Mouse (Mus musculus) hindbrain, embryonic 12.5 days (tissue): ENCODE measurements at regions not wholly inside any gene's neighbourhood (a gene's known extent, or its start where the extent isn't known, plus 50 kb on each side); places are given as distances from the start of the nearest gene placed in this dataset.

Source experiments
- ATAC-seq: fragments of 200-750 bp; cut with Nextera tagmentation; 2 replicates; pipeline ENCODE4 v1.8.0; 2017; ENCODE audit warnings: moderate TSS enrichment; ENCODE audit not compliant: low FRiP score
- H3K27ac ChIP-seq: fragments of 300-500 bp; sonication (generic); 2 replicates; pipeline ENCODE4 v1.5.1; 2016; ENCODE audit warnings: mild to moderate bottlenecking
- H3K27me3 ChIP-seq: fragments of 300-500 bp; sonication (generic); 2 replicates; pipeline ENCODE4 v1.6.1; 2016; ENCODE audit warnings: mild to moderate bottlenecking
- H3K36me3 ChIP-seq: fragments of 300-500 bp; sonication (generic); 2 replicates; pipeline ENCODE4 v1.6.1; 2016; ENCODE audit warnings: mild to moderate bottlenecking
- H3K4me1 ChIP-seq: fragments of 300-500 bp; sonication (generic); 2 replicates; pipeline ENCODE4 v1.6.1; 2016
- H3K4me2 ChIP-seq: fragments of 300-500 bp; sonication (generic); replicated peaks from 2 replicates; pipeline ENCODE4 v1.6.1; 2016; ENCODE audit warnings: mild to moderate bottlenecking
- H3K4me3 ChIP-seq: fragments of 300-500 bp; sonication (generic); 2 replicates; pipeline ENCODE4 v1.5.1; 2016; ENCODE audit warnings: mild to moderate bottlenecking
- H3K9ac ChIP-seq: fragments of 300-500 bp; sonication (generic); 2 replicates; pipeline ENCODE4 v1.6.1; 2016; ENCODE audit warnings: mild to moderate bottlenecking, moderate library complexity
- H3K9me3 ChIP-seq: fragments of 300-500 bp; sonication (generic); replicated peaks from 2 replicates; pipeline ENCODE4 v1.6.1; 2016; ENCODE audit warnings: mild to moderate bottlenecking
- WGBS: fragments of 180-500 bp; shearing (Covaris S2); methylation state at CpG from one replicate; pipeline ENCODE4 v1.1.7; 2016; 5-methylcytosine and 5-hydroxymethylcytosine counted together

GRCm38 (mm10) chr15:25305801-25306200, 107.8 kb downstream of the Basp1 start:
- Histone ChIP-seq H3K36me3 (no peaks in the 10 kb centered on the region), H3K4me1 (no peaks in the 10 kb centered on the region), H3K4me2 (no peak overlapping the region), H3K27me3 (no peaks in the 10 kb centered on the region), H3K9ac (no peak overlapping the region), H3K4me3 (no peak overlapping the region), H3K9me3 (no peaks in the 10 kb centered on the region), H3K27ac (no peak overlapping the region)
- no peak for ATAC-seq
- 76% methylated on average over 1 of the region's 1 CpGs for WGBS

DNA sequence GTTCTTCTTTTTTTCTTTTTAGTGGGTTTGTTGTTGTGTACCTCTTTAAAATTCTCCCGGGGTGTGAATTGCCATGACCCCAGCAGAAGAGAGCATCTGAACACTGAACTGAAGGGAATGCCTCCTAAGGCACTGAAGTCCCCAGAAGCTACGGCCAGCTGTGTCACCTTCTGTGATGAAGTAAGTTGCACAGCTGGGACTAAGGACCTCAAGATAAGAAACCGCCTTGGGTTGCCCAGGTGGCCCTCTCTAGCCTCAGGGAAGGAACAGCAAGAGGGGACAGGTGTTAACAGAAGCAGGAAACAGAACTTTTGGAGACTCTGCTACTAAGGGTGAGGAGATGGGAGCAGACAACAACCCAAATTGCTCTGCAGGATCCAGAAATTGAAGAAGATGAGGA, 110.2 kb downstream of the Basp1 start:
- H3K4me2 ChIP-seq, result no peak overlapping the region
- WGBS, result 80% methylated on average over 3 of the region's 3 CpGs
- no peaks in the 10 kb centered on the region for H3K9me3 ChIP-seq
- no peaks in the 10 kb centered on the region for H3K27me3 ChIP-seq
- no peak overlapping the region for H3K27ac ChIP-seq
- H3K4me3 ChIP-seq, result no peak overlapping the region
- ATAC-seq, result no peak
- no peak overlapping the region for H3K9ac ChIP-seq
- no peaks in the 10 kb centered on the region for H3K4me1 ChIP-seq
- no peaks in the 10 kb centered on the region for H3K36me3 ChIP-seq

DNA sequence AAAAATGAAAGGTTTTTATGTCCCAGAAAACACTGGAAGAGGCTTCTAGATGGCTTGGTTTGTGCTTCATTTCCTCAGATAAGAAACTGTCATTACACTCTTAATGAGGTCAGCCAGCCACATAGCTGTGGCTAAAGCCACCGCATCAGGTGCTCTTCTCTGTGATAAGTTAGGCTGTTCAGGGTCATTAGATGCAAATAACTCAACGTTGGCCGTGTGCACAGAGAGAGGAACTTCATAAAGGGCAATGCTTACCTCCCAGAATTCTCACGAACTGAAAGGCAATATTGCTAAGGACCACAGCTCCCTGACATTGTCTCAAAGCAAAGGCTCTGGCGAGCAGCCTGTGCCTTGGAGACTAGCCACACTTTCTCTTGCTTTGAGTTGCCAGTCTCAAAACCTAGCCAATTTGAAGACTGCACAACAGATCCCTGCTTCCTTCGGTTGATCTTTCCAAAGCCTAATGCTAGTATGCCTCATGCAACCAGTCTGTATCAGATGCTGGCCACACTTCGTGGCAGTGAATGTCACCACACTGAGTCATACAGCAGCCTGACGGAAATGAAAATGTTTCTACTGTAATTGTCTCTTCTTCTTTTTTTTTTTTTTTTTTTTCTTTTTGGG, 110.8 kb downstream of the Basp1 start:
- no peak overlapping the region for H3K4me2 ChIP-seq
- no peak for ATAC-seq
- H3K36me3 ChIP-seq, result no peaks in the 10 kb centered on the region
- no peaks in the 10 kb centered on the region for H3K4me1 ChIP-seq
- no peak overlapping the region for H3K4me3 ChIP-seq
- no peak overlapping the region for H3K27ac ChIP-seq
- H3K27me3 ChIP-seq, result no peaks in the 10 kb centered on the region
- H3K9me3 ChIP-seq, result no peaks in the 10 kb centered on the region
- H3K9ac ChIP-seq, result no peak overlapping the region
- WGBS, result 78% methylated on average over 8 of the region's 8 CpGs

GRCm38 (mm10) chr15:25301810-25302209, 111.8 kb downstream of the Basp1 start:
- H3K36me3 ChIP-seq, result no peaks in the 10 kb centered on the region
- no peak overlapping the region for H3K9ac ChIP-seq
- WGBS, result 59% methylated on average over 3 of the region's 3 CpGs
- H3K27ac ChIP-seq, result no peak overlapping the region
- no peaks in the 10 kb centered on the region for H3K27me3 ChIP-seq
- no peak overlapping the region for H3K4me3 ChIP-seq
- H3K9me3 ChIP-seq, result no peaks in the 10 kb centered on the region
- ATAC-seq, result no peak
- no peak overlapping the region for H3K4me2 ChIP-seq
- no peaks in the 10 kb centered on the region for H3K4me1 ChIP-seq

DNA sequence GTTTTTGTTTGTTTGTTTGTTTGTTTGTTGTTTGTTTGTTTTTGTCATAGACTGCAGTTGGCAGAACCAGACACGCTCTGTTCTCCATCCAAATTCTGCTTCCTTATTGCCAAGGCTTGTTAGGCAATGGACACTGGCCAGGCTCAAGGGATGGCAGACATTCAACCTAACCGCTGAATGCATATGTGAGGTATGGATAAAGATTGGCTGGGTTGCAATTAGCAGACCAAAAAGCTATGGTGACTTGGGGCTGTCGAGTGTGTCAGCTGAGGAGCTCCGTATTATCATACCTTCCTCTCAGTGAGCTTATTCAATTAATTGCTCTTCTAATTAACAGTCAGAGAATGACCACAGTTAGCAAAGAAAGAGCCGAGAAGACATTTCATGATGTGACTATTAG, 116.3 kb downstream of the Basp1 start:
- no peak overlapping the region for H3K9ac ChIP-seq
- no peak overlapping the region for H3K4me3 ChIP-seq
- H3K27ac ChIP-seq, result no peak overlapping the region
- no peaks in the 10 kb centered on the region for H3K4me1 ChIP-seq
- H3K36me3 ChIP-seq, result no peaks in the 10 kb centered on the region
- H3K27me3 ChIP-seq, result no peaks in the 10 kb centered on the region
- no peaks in the 10 kb centered on the region for H3K9me3 ChIP-seq
- WGBS, result 69% methylated on average over 5 of the region's 5 CpGs
- no peak overlapping the region for H3K4me2 ChIP-seq
- ATAC-seq, result no peak

GRCm38 (mm10) chr15:25296714-25297113, 116.8 kb downstream of the Basp1 start:
- no peak overlapping the region for H3K27ac ChIP-seq
- H3K9me3 ChIP-seq, result no peaks in the 10 kb centered on the region
- H3K4me2 ChIP-seq, result no peak overlapping the region
- no peaks in the 10 kb centered on the region for H3K36me3 ChIP-seq
- no peak overlapping the region for H3K9ac ChIP-seq
- no peaks in the 10 kb centered on the region for H3K27me3 ChIP-seq
- no peaks in the 10 kb centered on the region for H3K4me1 ChIP-seq
- no peak overlapping the region for H3K4me3 ChIP-seq
- no peak for ATAC-seq
- 89% methylated on average over 11 of the region's 11 CpGs for WGBS

DNA sequence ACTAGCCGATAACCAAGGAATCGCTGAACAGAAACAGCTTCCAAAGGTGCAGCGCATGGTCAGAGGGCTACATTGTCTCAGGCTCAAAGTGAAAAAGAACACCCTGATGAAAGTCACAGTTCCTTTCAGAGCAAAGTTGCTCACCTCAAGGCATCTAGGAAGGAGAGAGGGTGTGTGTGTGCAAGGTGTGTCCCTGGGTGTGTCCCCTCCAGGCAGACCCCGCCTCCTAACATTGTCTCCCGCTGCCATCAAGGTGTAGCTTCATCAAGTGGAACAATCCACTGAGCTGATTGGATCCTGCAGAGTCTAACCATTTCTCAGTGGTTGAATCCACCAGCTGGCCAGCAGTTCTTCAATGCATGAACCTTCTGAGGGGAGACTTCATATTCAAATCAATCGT, 117.8 kb downstream of the Basp1 start:
- no peaks in the 10 kb centered on the region for H3K27me3 ChIP-seq
- H3K4me1 ChIP-seq, result no peaks in the 10 kb centered on the region
- H3K36me3 ChIP-seq, result no peaks in the 10 kb centered on the region
- H3K4me3 ChIP-seq, result no peak overlapping the region
- WGBS, result 91% methylated on average over 6 of the region's 6 CpGs
- H3K9me3 ChIP-seq, result no peaks in the 10 kb centered on the region
- no peak overlapping the region for H3K9ac ChIP-seq
- H3K4me2 ChIP-seq, result no peak overlapping the region
- H3K27ac ChIP-seq, result no peak overlapping the region
- ATAC-seq, result no peak

- peak; percentile 74; the same call in 1 of the 2 replicates for ATAC-seq
- WGBS, result 46% methylated on average over 10 of the region's 10 CpGs
- Histone ChIP-seq H3K9me3 (no peaks in the 10 kb centered on the region), H3K36me3 (no peaks in the 10 kb centered on the region), H3K27me3 (peaks cover under 1% of the 10 kb centered on the region; the same call in 1 of the 2 replicates), H3K9ac (no peak overlapping the region), H3K4me1 (no peaks in the 10 kb centered on the region), H3K4me3 (no peak overlapping the region), H3K27ac (no peak overlapping the region), H3K4me2 (no peak overlapping the region)
Observed at GRCm38 (mm10) chr15:25291231-25291691, 122.3 kb downstream of the Basp1 start.

DNA sequence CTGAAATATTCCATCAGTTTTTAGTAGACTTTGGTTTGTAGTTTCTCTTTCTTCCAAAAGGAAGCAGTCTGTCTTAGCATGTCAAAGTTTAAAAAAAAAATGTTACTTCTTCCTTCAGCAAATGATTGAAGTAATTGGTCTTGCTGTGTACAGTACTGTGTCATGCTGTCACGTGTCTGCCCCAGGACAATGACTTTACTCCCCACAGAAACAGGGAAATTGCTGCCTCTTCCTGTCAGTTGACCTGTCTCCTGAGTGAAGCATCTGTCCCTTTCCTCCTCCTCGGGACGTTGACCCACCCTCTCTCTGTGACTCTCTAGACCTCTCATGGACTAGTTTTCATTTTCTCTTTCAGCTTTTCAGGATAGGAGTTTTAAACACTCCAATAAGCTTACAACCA, 125.7 kb downstream of the Basp1 start:
- Histone ChIP-seq H3K9me3 (no peaks in the 10 kb centered on the region), H3K36me3 (no peaks in the 10 kb centered on the region), H3K4me3 (no peak overlapping the region), H3K4me2 (no peak overlapping the region), H3K4me1 (peaks cover 8% of the 10 kb centered on the region), H3K9ac (no peak overlapping the region), H3K27ac (no peak overlapping the region), H3K27me3 (peaks cover 4% of the 10 kb centered on the region; the same call in 1 of the 2 replicates)
- no peak for ATAC-seq
- WGBS, result 59% methylated on average over 3 of the region's 3 CpGs

GRCm38 (mm10) chr15:25284354-25285199, 129.0 kb downstream of the Basp1 start:
- 60% methylated on average over 17 of the region's 17 CpGs for WGBS
- H3K9ac ChIP-seq, result no peak overlapping the region
- H3K9me3 ChIP-seq, result no peaks in the 10 kb centered on the region
- peak overlapping the region; percentile 35; the same call in 1 of the 2 replicates for H3K27ac ChIP-seq
- peaks cover 4% of the 10 kb centered on the region; the same call in 1 of the 2 replicates for H3K27me3 ChIP-seq
- no peak overlapping the region for H3K4me3 ChIP-seq
- H3K36me3 ChIP-seq, result no peaks in the 10 kb centered on the region
- peak; percentile 85 for ATAC-seq
- no peak overlapping the region for H3K4me2 ChIP-seq
- peaks cover 8% of the 10 kb centered on the region for H3K4me1 ChIP-seq

- Histone ChIP-seq H3K9ac (no peak overlapping the region), H3K36me3 (no peaks in the 10 kb centered on the region), H3K9me3 (no peaks in the 10 kb centered on the region), H3K4me1 (peaks cover 8% of the 10 kb centered on the region), H3K27me3 (peaks cover 4% of the 10 kb centered on the region; the same call in 1 of the 2 replicates), H3K4me3 (no peak overlapping the region), H3K4me2 (no peak overlapping the region), H3K27ac (0 out of 2 replicates have a peak overlapping the region, but pooled peaks have one; percentile 17)
- WGBS, result 81% methylated on average over 2 of the region's 2 CpGs
- ATAC-seq, result no peak
Observed at GRCm38 (mm10) chr15:25283713-25284112, 129.9 kb downstream of the Basp1 start.

GRCm38 (mm10) chr15:25282346-25282745, 131.2 kb downstream of the Basp1 start:
- Histone ChIP-seq H3K9me3 (no peaks in the 10 kb centered on the region), H3K9ac (no peak overlapping the region), H3K27me3 (peaks cover 4% of the 10 kb centered on the region; the same call in 1 of the 2 replicates), H3K27ac (no peak overlapping the region), H3K4me3 (no peak overlapping the region), H3K4me2 (no peak overlapping the region), H3K36me3 (no peaks in the 10 kb centered on the region), H3K4me1 (peaks cover 12% of the 10 kb centered on the region)
- ATAC-seq, result no peak
- 81% methylated on average over 9 of the region's 9 CpGs for WGBS
